Mouse (Mus musculus): ENCODE data around the gene Wipf2. TPM values are rescaled to one million over a fixed set of nuclear protein-coding genes. Genes with fewer than 3 reads are reported as not detected.
"Not testable (repeated sequence)": the region's sequence is repeated elsewhere in the genome, so short reads cannot be mapped to it uniquely, and the experiment has no call there.

Wipf2 gene
- polyA plus RNA-seq (2012; rRNA removed) (10.5 and 11.4 TPM in 2 replicates), polyA plus RNA-seq (2014; fragmentation: Nextera tagmentation; extraction: Ambion mirVana) (4.7 and 4.9 TPM in 2 replicates)

DNA sequence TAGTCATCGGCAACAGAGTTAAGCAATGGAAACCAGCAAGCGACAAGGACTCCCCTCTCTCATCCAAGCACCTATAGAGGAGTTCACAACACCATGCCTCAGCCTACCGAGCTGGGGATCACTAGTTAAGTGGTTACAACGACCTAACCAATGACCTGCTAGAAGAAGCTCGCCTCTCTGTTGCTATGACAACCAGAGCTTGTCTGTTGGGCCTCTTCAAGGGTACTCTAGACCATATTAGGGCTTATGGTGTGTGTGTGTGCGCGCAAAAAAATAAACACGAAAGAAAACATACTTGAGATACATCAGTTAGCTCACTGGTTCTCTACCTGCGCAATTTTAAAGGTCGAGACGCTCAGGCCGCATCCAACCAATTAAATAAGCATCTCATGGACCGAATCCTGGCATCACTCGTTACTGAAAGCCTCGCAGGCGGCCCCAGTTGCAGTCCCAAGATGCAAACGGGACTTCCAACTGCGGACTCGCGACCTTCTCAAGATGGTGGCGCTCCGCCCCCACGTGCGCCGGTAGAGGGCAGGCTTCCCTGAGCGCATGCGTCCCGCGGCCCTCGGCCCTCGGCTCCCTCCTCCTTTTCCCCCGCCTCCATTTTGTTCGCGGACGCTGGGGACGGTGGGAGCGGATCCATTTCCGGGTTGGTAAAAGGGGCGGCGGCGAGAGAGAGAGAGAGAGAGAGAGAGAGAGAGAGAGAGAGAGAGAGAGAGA is at the start of gene Wipf2:
Gene Wipf2, plus strand, starts transcription at position 611 of the 723 bp plus-strand sequence.
- peak; percentile 95 for DNase-seq (ENCODE audit: low spot score)
- TF ChIP-seq POLR2A (IDR thresholded peaks at IDR 0.05; ENCODE audit: borderline replicate concordance, extremely low read depth, insufficient read depth, insufficient read length) = peak; percentile 64; the same call in 1 of the 2 replicates

GRCm38 (mm10) chr11:98816706-98817239 is 46.7 kb upstream of the Wipf2 start:
- Histone ChIP-seq H3K9ac (ENCODE audit: low read depth, low read length, severe bottlenecking) (no peak overlapping the region), H3K4me2 (replicated peaks; ENCODE audit: low read depth, low read length, severe bottlenecking) (no peak overlapping the region), H3K4me1 (ENCODE audit: control insufficient read depth, insufficient read depth, low read length) (no peaks in the 10 kb centered on the region), H3K27me3 (ENCODE audit: control insufficient read depth, insufficient read depth, low read length) (no peaks in the 10 kb centered on the region), H3K4me3 (replicated peaks; ENCODE audit: low read length) (no peak overlapping the region), H3K27ac (replicated peaks; ENCODE audit: low read depth, low read length) (no peak overlapping the region), H3K36me3 (ENCODE audit: control insufficient read depth, insufficient read depth, low read length) (peaks cover 85% of the 10 kb centered on the region), H3K9me3 (ENCODE audit: control insufficient read depth, low read length) (no peaks in the 10 kb centered on the region)
- 96% methylated on average over 1 of the region's 1 CpGs for WGBS
- TF ChIP-seq POLR2A (IDR thresholded peaks at IDR 0.05; ENCODE audit: borderline replicate concordance, extremely low read depth, insufficient read depth, insufficient read length) = no peak
- ATAC-seq (ENCODE audit: low FRiP score, low read depth) (no peak), DNase-seq (ENCODE audit: low spot score) (no peak)

More for the DNA sequence above, at the start of gene Wipf2:
- Histone ChIP-seq H3K27ac (replicated peaks; ENCODE audit: low read depth, low read length) (peak within 1 kb of the TSS; percentile 90), H3K4me3 (replicated peaks; ENCODE audit: low read length) (peak within 1 kb of the TSS; percentile 62), H3K4me1 (ENCODE audit: control insufficient read depth, insufficient read depth, low read length) (peaks cover 12% of the 10 kb centered on the region; the same call in 1 of the 2 replicates), H3K27me3 (ENCODE audit: control insufficient read depth, insufficient read depth, low read length) (no peaks in the 10 kb centered on the region), H3K36me3 (ENCODE audit: control insufficient read depth, insufficient read depth, low read length) (peaks cover 13% of the 10 kb centered on the region), H3K9ac (ENCODE audit: low read depth, low read length, severe bottlenecking) (peak within 1 kb of the TSS; percentile 67), H3K4me2 (replicated peaks; ENCODE audit: low read depth, low read length, severe bottlenecking) (peak within 1 kb of the TSS; percentile 85), H3K9me3 (ENCODE audit: control insufficient read depth, low read length) (no peaks in the 10 kb centered on the region)
- 7% methylated on average over 37 of the region's 41 CpGs for WGBS
- peak; percentile 93 for ATAC-seq (ENCODE audit: low FRiP score, low read depth)

- Histone ChIP-seq H3K36me3 (ENCODE audit: control insufficient read depth, insufficient read depth, low read length) (peaks cover 95% of the 10 kb centered on the region), H3K27me3 (ENCODE audit: control insufficient read depth, insufficient read depth, low read length) (no peaks in the 10 kb centered on the region), H3K4me1 (ENCODE audit: control insufficient read depth, insufficient read depth, low read length) (no peaks in the 10 kb centered on the region), H3K9ac (ENCODE audit: low read depth, low read length, severe bottlenecking) (no peak overlapping the region), H3K27ac (replicated peaks; ENCODE audit: low read depth, low read length) (no peak overlapping the region), H3K4me2 (replicated peaks; ENCODE audit: low read depth, low read length, severe bottlenecking) (no peak overlapping the region), H3K4me3 (replicated peaks; ENCODE audit: low read length) (no peak overlapping the region), H3K9me3 (ENCODE audit: control insufficient read depth, low read length) (no peaks in the 10 kb centered on the region)
- TF ChIP-seq POLR2A (IDR thresholded peaks at IDR 0.05; ENCODE audit: borderline replicate concordance, extremely low read depth, insufficient read depth, insufficient read length) = no peak
- no peak for ATAC-seq (ENCODE audit: low FRiP score, low read depth)
- DNase-seq (ENCODE audit: low spot score) = no peak
- WGBS = 95% methylated on average over 5 of the region's 5 CpGs
These were observed 42.5 kb upstream of the Wipf2 start for GRCm38 (mm10) chr11:98820968-98821367.

DNA sequence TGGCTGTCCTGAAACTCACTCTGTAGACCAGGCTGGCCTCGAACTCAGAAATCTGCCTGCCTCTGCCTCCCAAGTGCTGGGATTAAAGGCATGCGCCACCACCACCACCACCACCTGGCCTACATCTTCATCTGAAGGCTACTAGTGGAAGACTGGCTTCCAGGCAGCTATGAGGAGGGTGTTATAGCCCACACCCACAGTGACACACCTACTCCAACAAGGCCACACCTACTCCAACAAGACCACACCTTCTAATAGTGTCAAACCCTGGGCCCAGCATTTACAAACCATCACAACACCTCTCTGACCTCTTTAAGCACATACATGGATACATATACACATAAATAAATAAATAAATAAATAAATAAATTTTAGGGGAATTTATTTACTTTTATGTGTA is 37.4 kb upstream of the Wipf2 start:
- not testable (repeated sequence) for H3K4me1 ChIP-seq (ENCODE audit: control insufficient read depth, insufficient read depth, low read length); H3K9me3 ChIP-seq (ENCODE audit: control insufficient read depth, low read length); ATAC-seq (ENCODE audit: low FRiP score, low read depth); DNase-seq (ENCODE audit: low spot score); H3K4me2 ChIP-seq (replicated peaks; ENCODE audit: low read depth, low read length, severe bottlenecking); H3K27ac ChIP-seq (replicated peaks; ENCODE audit: low read depth, low read length); H3K9ac ChIP-seq (ENCODE audit: low read depth, low read length, severe bottlenecking); H3K4me3 ChIP-seq (replicated peaks; ENCODE audit: low read length); H3K27me3 ChIP-seq (ENCODE audit: control insufficient read depth, insufficient read depth, low read length)
- WGBS = 100% methylated on average over 2 of the region's 2 CpGs
- H3K36me3 ChIP-seq (ENCODE audit: control insufficient read depth, insufficient read depth, low read length) = peaks cover 95% of the 10 kb centered on the region

DNA sequence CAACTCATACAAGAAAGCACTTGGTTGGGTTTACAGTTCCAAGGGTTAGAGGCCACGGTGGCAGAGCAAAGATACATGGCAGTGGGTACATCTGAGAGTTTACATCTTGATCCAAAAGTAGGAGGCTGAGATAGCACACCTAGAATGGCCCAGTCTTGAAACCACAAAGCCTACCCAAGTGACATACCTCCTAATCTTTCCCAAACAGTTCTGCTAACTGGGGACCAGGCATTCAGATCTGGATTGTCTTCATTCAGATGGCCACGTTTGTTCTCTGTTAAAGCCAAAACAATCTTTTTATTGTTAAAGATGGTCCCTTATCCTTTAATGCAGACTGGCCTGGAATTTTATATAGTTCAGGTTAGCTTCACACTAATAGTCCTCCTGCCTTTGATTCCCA is 35.6 kb upstream of the Wipf2 start:
- no peak overlapping the region for H3K27ac ChIP-seq (replicated peaks; ENCODE audit: low read depth, low read length)
- H3K4me3 ChIP-seq (replicated peaks; ENCODE audit: low read length) = no peak overlapping the region
- no peaks in the 10 kb centered on the region for H3K27me3 ChIP-seq (ENCODE audit: control insufficient read depth, insufficient read depth, low read length)
- DNase-seq (ENCODE audit: low spot score) (no peak), ATAC-seq (ENCODE audit: low FRiP score, low read depth) (no peak)
- no peak for TF ChIP-seq POLR2A (IDR thresholded peaks at IDR 0.05; ENCODE audit: borderline replicate concordance, extremely low read depth, insufficient read depth, insufficient read length)
- 89% methylated on average over 2 of the region's 2 CpGs for WGBS
- H3K9me3 ChIP-seq (ENCODE audit: control insufficient read depth, low read length) = no peaks in the 10 kb centered on the region
- peaks cover 95% of the 10 kb centered on the region for H3K36me3 ChIP-seq (ENCODE audit: control insufficient read depth, insufficient read depth, low read length)
- H3K4me1 ChIP-seq (ENCODE audit: control insufficient read depth, insufficient read depth, low read length) = no peaks in the 10 kb centered on the region
- no peak overlapping the region for H3K9ac ChIP-seq (ENCODE audit: low read depth, low read length, severe bottlenecking)
- no peak overlapping the region for H3K4me2 ChIP-seq (replicated peaks; ENCODE audit: low read depth, low read length, severe bottlenecking)

Data from limb, embryonic 14.5 days (tissue).